Mouse (Mus musculus) gastrocnemius, postnatal 36 days (tissue): Measurements from ENCODE around the gene Klhl21. TPM values are rescaled to one million over a fixed set of nuclear protein-coding genes. Genes with fewer than 3 reads are reported as not detected.

Experiments
- DNase-seq, 2 experiments: peaks; one replicate each; pipeline ENCODE4 v3.0.0; 2022
- intact Hi-C: fragments of 180-260 bp; cut with DNase I; formaldehyde crosslinking; loops from one replicate; pipeline ENCODE4 v1.15.1; 2025
- total RNA-seq, 2 experiments: library from RNA; stranded (reverse); gene quantifications; 2 replicates each; pipeline ENCODE4 v1.2.3; 2021

The Klhl21 gene
- total RNA-seq, 2 experiments from 2014 or later: 77.1 to 91.5 TPM

- DNase-seq: no peak
- intact Hi-C loops: no loop called here
These were observed 36.0 kb downstream of the Klhl21 start for GRCm38 (mm10) chr4:152044609-152045008.

- intact Hi-C loops: no loop called here
- DNase-seq: peak in 1 of 2 experiments; percentile 32
These were observed 53.9 kb downstream of the Klhl21 start for GRCm38 (mm10) chr4:152062390-152063110.

- intact Hi-C loops: no loop called here
- no peak for DNase-seq
These were observed 58.7 kb downstream of the Klhl21 start for GRCm38 (mm10) chr4:152067280-152067679.

Other genes with a start within 250 kb of the Klhl21 start
- 100 to 1,000 TPM in 1 of 2 experiments, 10 to 100 TPM in 1; 93.4 to 109 TPM for gene Camta1, start 146.9 kb upstream of the Klhl21 start, total RNA-seq
- gene Dnajc11, start 75.1 kb upstream of the Klhl21 start, total RNA-seq: 10 to 100 TPM; 54.6 to 58.8 TPM
- gene Thap3, start 19.8 kb upstream of the Klhl21 start, total RNA-seq: 10 to 100 TPM; 28.8 to 35.8 TPM
- 1 to 10 TPM; 3.6 to 4.0 TPM for gene Phf13, start 12.5 kb upstream of the Klhl21 start, total RNA-seq
- gene Zbtb48, start 18.9 kb downstream of the Klhl21 start, total RNA-seq: 1 to 10 TPM; 2.5 to 2.8 TPM
- gene Tas1r1, start 29.8 kb downstream of the Klhl21 start, total RNA-seq: 1 to 10 TPM in 1 of 2 experiments, under 1 TPM in 1; 0.43 to 1.1 TPM
- 1 to 10 TPM; 8.5 to 10.0 TPM for gene Nol9, start 30.5 kb downstream of the Klhl21 start, total RNA-seq
- gene Plekhg5, start 63.7 kb downstream of the Klhl21 start, total RNA-seq: 1 to 10 TPM; 6.3 to 6.4 TPM
- under 1 TPM; 0.76 to 0.84 TPM for gene Tnfrsf25, start 107.1 kb downstream of the Klhl21 start, total RNA-seq
- gene Espn, start 143.6 kb downstream of the Klhl21 start, total RNA-seq: under 1 TPM; 0.27 to 0.43 TPM
- gene Hes2, start 150.1 kb downstream of the Klhl21 start, total RNA-seq: not detected
- gene Acot7, start 169.3 kb downstream of the Klhl21 start, total RNA-seq: 10 to 100 TPM; 15.0 to 18.5 TPM